Mouse (Mus musculus) limb, embryonic 14.5 days (tissue): ENCODE results near the gene Prpf8. TPM values are rescaled to one million over a fixed set of nuclear protein-coding genes. Genes with fewer than 3 reads are reported as not detected.
A peak's percentile ranks its signal among the peaks of the same experiment; 100 is the strongest.

Experiments used
- ATAC-seq: fragments of 200-750 bp; cut with Nextera tagmentation; 2 replicates; pipeline ENCODE4 v1.8.0; 2017; ENCODE audit warnings: low read depth, moderate number of reproducible peaks, moderate TSS enrichment; ENCODE audit not compliant: low FRiP score
- DNase-seq: peaks from one replicate; pipeline ENCODE4 v3.0.0-alpha.2; 2015; ENCODE audit warnings: low spot score
- H3K27ac ChIP-seq: fragments of 300-500 bp; sonication (generic); replicated peaks from 2 replicates; pipeline ENCODE4 v1.5.1; 2014; ENCODE audit warnings: low read depth, mild to moderate bottlenecking, low read length, moderate library complexity, mixed read lengths
- H3K27me3 ChIP-seq: fragments of 300-500 bp; sonication (generic); 2 replicates; pipeline ENCODE4 v1.6.1; 2014; ENCODE audit warnings: low read length, mixed read lengths; ENCODE audit not compliant: control insufficient read depth, insufficient read depth
- H3K36me3 ChIP-seq: fragments of 300-500 bp; sonication (generic); 2 replicates; pipeline ENCODE4 v1.6.1; 2014; ENCODE audit warnings: mild to moderate bottlenecking, low read length, moderate library complexity, mixed read lengths; ENCODE audit not compliant: control insufficient read depth, insufficient read depth
- H3K4me1 ChIP-seq: fragments of 300-500 bp; sonication (generic); 2 replicates; pipeline ENCODE4 v1.6.1; 2014; ENCODE audit warnings: antibody characterized with exemption, low read length, mixed read lengths; ENCODE audit not compliant: control insufficient read depth, insufficient read depth
- H3K4me2 ChIP-seq: fragments of 300-500 bp; sonication (generic); replicated peaks from 2 replicates; pipeline ENCODE4 v1.6.1; 2014; ENCODE audit warnings: low read depth, mild to moderate bottlenecking, low read length, moderate library complexity; ENCODE audit not compliant: severe bottlenecking
- H3K4me3 ChIP-seq: fragments of 300-500 bp; sonication (generic); replicated peaks from 2 replicates; pipeline ENCODE4 v1.5.1; 2014; ENCODE audit warnings: low read length
- H3K9ac ChIP-seq: fragments of 300-500 bp; sonication (generic); 2 replicates; pipeline ENCODE4 v1.6.1; 2014; ENCODE audit warnings: mild to moderate bottlenecking, low read depth, low read length, moderate library complexity; ENCODE audit not compliant: severe bottlenecking
- H3K9me3 ChIP-seq: fragments of 300-500 bp; sonication (generic); 2 replicates; pipeline ENCODE4 v1.6.1; 2016; ENCODE audit warnings: low read length; ENCODE audit not compliant: control insufficient read depth
- POLR2A ChIP-seq: fragments of 200-500 bp; IDR thresholded peaks from 2 replicates; pipeline ENCODE4 v1.8.0; 2012; ENCODE audit warnings: inconsistent platforms, mild to moderate bottlenecking, moderate library complexity, borderline replicate concordance; ENCODE audit not compliant: insufficient read depth, insufficient read length; ENCODE audit errors: extremely low read depth
- WGBS: fragments of 180-500 bp; shearing (Covaris S2); extraction: QIAGEN DNeasy Blood & Tissue Kit; methylation state at CpG from one replicate; pipeline ENCODE4 v1.1.7; 2014; 5-methylcytosine and 5-hydroxymethylcytosine counted together
- polyA plus RNA-seq, 2 experiments: library from polyadenylated mRNA; depleted of rRNA in 1 of 2; stranded (reverse) in 1 of 2; unstranded in 1 of 2; fragments of >200 nt; fragmentation: Nextera tagmentation in 1 of 2; extraction: Ambion mirVana in 1 of 2; gene quantifications; 2 replicates each; pipeline versions ENCODE4 v1.2.1 to v1.2.3; 2012 to 2014

The Prpf8 gene
- polyA plus RNA-seq, 2 experiments = 85.9 to 123 TPM

DNA sequence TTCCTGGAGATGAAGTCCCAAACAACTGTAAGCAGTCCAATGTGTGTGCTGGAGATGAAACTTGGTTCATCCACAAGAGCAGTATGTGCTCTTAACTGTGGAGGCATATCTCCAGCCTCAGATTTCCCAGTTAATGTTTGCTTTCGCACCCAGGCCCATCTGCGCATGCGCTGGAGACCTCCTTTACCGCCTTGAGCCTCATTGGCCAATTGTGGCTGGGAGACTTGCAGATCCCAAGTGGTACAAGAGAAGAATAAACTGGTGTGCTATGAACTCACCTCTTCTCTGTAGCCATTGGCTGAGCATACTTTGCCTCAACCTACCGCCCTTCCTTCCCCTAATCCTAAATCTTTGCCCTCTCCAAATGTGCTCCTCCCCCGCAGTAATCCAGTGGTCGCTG lies 13.2 kb upstream of the Prpf8 start:
- Histone ChIP-seq H3K27ac (no peak overlapping the region), H3K4me1 (no peaks in the 10 kb centered on the region), H3K4me2 (no peak overlapping the region), H3K36me3 (no peaks in the 10 kb centered on the region), H3K9me3 (no peaks in the 10 kb centered on the region), H3K27me3 (no peaks in the 10 kb centered on the region; the same call in 1 of the 2 replicates), H3K4me3 (no peak overlapping the region), H3K9ac (no peak overlapping the region)
- 58% methylated on average over 7 of the region's 7 CpGs for WGBS
- ATAC-seq = no peak
- no peak for DNase-seq
- no peak for TF ChIP-seq POLR2A

DNA sequence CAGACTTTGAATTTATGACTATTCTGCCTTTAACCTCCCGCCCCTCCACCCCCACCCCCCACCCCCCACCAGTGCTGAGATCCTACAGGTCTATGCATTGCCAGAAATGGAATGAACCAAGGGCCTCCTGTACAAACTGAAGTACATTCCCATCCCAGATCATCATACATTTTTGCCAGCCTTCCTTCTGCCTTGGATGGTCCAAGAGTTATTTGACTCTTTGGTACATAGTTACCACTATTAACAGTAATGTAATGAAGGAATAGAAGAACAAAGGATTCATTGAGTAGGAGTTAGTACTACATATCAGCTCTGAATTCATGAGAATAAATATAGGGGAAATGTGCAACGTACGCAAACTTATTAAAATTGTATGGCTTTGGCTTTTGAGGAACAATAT lies 424 bp upstream of the Prpf8 start:
- TF ChIP-seq POLR2A = no peak
- DNase-seq = no peak
- 25% methylated on average over 3 of the region's 3 CpGs for WGBS
- Histone ChIP-seq H3K4me2 (peak overlapping the region; percentile 36), H3K27ac (no peak overlapping the region), H3K9me3 (no peaks in the 10 kb centered on the region), H3K9ac (no peak overlapping the region), H3K36me3 (peaks cover 31% of the 10 kb centered on the region), H3K4me1 (peaks cover 7% of the 10 kb centered on the region), H3K27me3 (no peaks in the 10 kb centered on the region), H3K4me3 (peak overlapping the region; percentile 88)
- ATAC-seq = peak; percentile 9; the same call in 1 of the 2 replicates

- WGBS = 36% methylated on average over 6 of the region's 6 CpGs
- Histone ChIP-seq H3K9me3 (no peaks in the 10 kb centered on the region), H3K27me3 (no peaks in the 10 kb centered on the region), H3K4me1 (peaks cover 7% of the 10 kb centered on the region), H3K36me3 (peaks cover 44% of the 10 kb centered on the region), H3K4me2 (peak overlapping the region; percentile 71), H3K9ac (peak overlapping the region; percentile 97), H3K27ac (no peak overlapping the region), H3K4me3 (peak overlapping the region; percentile 88)
- no peak for DNase-seq
- no peak for TF ChIP-seq POLR2A
- ATAC-seq = no peak
These were observed 880 bp downstream of the Prpf8 start for GRCm38 (mm10) chr11:75487496-75487895.

- no peak overlapping the region for H3K9ac ChIP-seq
- 91% methylated on average over 10 of the region's 10 CpGs for WGBS
- H3K9me3 ChIP-seq = no peaks in the 10 kb centered on the region
- DNase-seq (no peak), ATAC-seq (no peak)
- no peak overlapping the region for H3K4me2 ChIP-seq
- H3K36me3 ChIP-seq = peaks cover 99% of the 10 kb centered on the region
- no peaks in the 10 kb centered on the region for H3K27me3 ChIP-seq
- no peak for TF ChIP-seq POLR2A
- H3K4me1 ChIP-seq = no peaks in the 10 kb centered on the region
- no peak overlapping the region for H3K4me3 ChIP-seq
- no peak overlapping the region for H3K27ac ChIP-seq
These were observed 7.9 kb downstream of the Prpf8 start for GRCm38 (mm10) chr11:75494296-75495049.

DNA sequence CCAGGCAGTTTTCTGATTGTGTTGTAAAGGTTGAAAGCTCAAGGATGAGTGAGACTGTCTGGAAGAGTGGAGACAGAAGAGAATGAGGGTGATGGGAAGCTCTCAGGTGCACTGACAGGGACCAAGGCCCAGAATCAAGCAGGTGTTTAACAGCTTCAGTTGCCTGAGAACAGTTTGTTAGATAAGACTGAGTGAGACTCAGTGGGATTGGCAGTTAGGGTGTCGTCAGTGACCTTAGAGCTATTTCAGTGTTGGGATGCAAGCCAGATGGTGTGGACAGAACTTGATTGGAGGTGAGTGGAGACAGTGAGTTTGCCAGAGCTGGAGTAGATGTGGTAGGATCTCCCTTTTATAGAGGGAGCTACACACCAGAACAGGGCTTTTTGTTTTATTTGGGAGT lies 11.5 kb downstream of the Prpf8 start:
- ATAC-seq (no peak), DNase-seq (no peak)
- Histone ChIP-seq H3K27me3 (no peaks in the 10 kb centered on the region), H3K4me3 (no peak overlapping the region), H3K27ac (no peak overlapping the region), H3K4me2 (no peak overlapping the region), H3K4me1 (no peaks in the 10 kb centered on the region), H3K9ac (no peak overlapping the region), H3K9me3 (no peaks in the 10 kb centered on the region), H3K36me3 (peaks cover 99% of the 10 kb centered on the region)
- TF ChIP-seq POLR2A = no peak
- WGBS = 68% methylated on average over 1 of the region's 1 CpGs

DNA sequence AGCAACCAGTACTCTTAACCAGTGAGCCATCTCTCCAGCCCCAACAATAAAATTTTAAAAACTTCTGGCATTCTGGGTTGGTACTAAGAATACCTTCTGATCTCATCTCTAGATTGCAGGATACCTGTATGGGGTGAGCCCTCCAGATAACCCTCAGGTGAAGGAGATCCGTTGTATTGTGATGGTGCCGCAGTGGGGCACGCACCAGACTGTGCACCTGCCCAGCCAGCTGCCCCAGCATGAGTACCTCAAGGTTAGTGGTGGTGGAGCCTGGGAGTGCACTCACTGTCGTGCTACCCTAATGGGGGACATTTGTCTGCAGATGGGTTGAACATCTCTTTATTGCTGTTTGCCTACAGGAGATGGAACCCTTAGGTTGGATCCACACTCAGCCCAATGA lies 21.5 kb downstream of the Prpf8 start:
- no peak overlapping the region for H3K9ac ChIP-seq
- ATAC-seq = no peak
- 88% methylated on average over 4 of the region's 4 CpGs for WGBS

More for the DNA sequence above, 21.5 kb downstream of the Prpf8 start:
- H3K27ac ChIP-seq = no peak overlapping the region
- no peak for DNase-seq
- peaks cover 62% of the 10 kb centered on the region for H3K36me3 ChIP-seq
- no peak overlapping the region for H3K4me2 ChIP-seq
- H3K4me1 ChIP-seq = peaks cover 7% of the 10 kb centered on the region
- H3K27me3 ChIP-seq = no peaks in the 10 kb centered on the region
- no peaks in the 10 kb centered on the region for H3K9me3 ChIP-seq
- no peak overlapping the region for H3K4me3 ChIP-seq
- no peak for TF ChIP-seq POLR2A
